Mouse (Mus musculus): ENCODE results near the gene Aldh3a1. TPM values are rescaled to one million over a fixed set of nuclear protein-coding genes. Genes with fewer than 3 reads are reported as not detected.
A peak's percentile ranks its signal among the peaks of the same experiment; 100 is the strongest.

The Aldh3a1 gene
- polyA plus RNA-seq, 1 experiment from 2014 or later = 0.07 TPM

DNA sequence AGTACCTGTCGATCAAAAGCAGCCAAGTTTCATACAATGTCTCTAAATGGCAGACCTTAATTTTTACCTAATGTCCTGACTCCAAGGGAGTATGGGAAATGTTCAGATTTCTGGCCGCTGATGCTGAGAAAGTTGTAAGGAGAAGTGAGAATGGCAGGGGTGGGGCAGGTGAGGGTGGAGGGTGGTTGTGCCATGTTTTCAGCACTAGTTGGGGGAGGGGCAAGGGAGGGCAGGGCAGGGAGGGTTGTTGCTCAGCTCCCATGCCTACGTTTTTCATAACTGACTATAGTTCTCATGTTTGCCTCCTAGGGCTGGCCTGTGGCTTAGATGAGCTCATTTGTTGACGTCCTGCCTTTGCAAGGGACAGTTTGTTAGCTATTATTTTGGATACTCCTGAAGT, 18.2 kb downstream of the Aldh3a1 start:
- no peak for ATAC-seq
- no peaks in the 10 kb centered on the region for H3K9me3 ChIP-seq (ENCODE audit: control insufficient read depth, low read length)
- WGBS = 68% methylated on average over 4 of the region's 4 CpGs

GRCm38 (mm10) chr11:61225941-61226412, 18.6 kb downstream of the Aldh3a1 start:
- whole genome bisulfite sequencing = 71% methylated on average over 6 of the region's 6 CpGs
- Histone ChIP-seq H3K27ac (ENCODE audit: low read length) (no peak overlapping the region), H3K36me3 (ENCODE audit: control insufficient read depth, insufficient read depth, low read length) (no peaks in the 10 kb centered on the region), H3K9ac (ENCODE audit: low read depth, low read length) (no peak overlapping the region), H3K4me3 (ENCODE audit: low read length) (no peak overlapping the region), H3K27me3 (replicated peaks; ENCODE audit: control insufficient read depth, insufficient read depth, low read length) (no peaks in the 10 kb centered on the region), H3K4me2 (ENCODE audit: low read depth, low read length) (no peak overlapping the region), H3K9me3 (ENCODE audit: control insufficient read depth, low read length) (no peaks in the 10 kb centered on the region), H3K4me1 (ENCODE audit: control insufficient read depth, insufficient read depth, low read length) (no peaks in the 10 kb centered on the region)
- no peak for ATAC-seq

More for the DNA sequence above, 18.2 kb downstream of the Aldh3a1 start:
- H3K27ac ChIP-seq (ENCODE audit: low read length) = no peak overlapping the region
- no peak overlapping the region for H3K9ac ChIP-seq (ENCODE audit: low read depth, low read length)
- H3K4me1 ChIP-seq (ENCODE audit: control insufficient read depth, insufficient read depth, low read length) = no peaks in the 10 kb centered on the region
- no peak overlapping the region for H3K4me2 ChIP-seq (ENCODE audit: low read depth, low read length)
- no peaks in the 10 kb centered on the region for H3K27me3 ChIP-seq (replicated peaks; ENCODE audit: control insufficient read depth, insufficient read depth, low read length)
- no peak overlapping the region for H3K4me3 ChIP-seq (ENCODE audit: low read length)
- H3K36me3 ChIP-seq (ENCODE audit: control insufficient read depth, insufficient read depth, low read length) = no peaks in the 10 kb centered on the region

- Histone ChIP-seq H3K27ac (ENCODE audit: low read length) (no peak overlapping the region), H3K27me3 (replicated peaks; ENCODE audit: control insufficient read depth, insufficient read depth, low read length) (no peaks in the 10 kb centered on the region), H3K4me3 (ENCODE audit: low read length) (no peak overlapping the region), H3K9me3 (ENCODE audit: control insufficient read depth, low read length) (no peaks in the 10 kb centered on the region), H3K4me1 (ENCODE audit: control insufficient read depth, insufficient read depth, low read length) (no peaks in the 10 kb centered on the region), H3K36me3 (ENCODE audit: control insufficient read depth, insufficient read depth, low read length) (no peaks in the 10 kb centered on the region), H3K4me2 (ENCODE audit: low read depth, low read length) (no peak overlapping the region), H3K9ac (ENCODE audit: low read depth, low read length) (no peak overlapping the region)
- ATAC-seq = no peak
- WGBS = 85% methylated on average over 8 of the region's 8 CpGs
Measured at GRCm38 (mm10) chr11:61227816-61228215, 20.5 kb downstream of the Aldh3a1 start.

DNA sequence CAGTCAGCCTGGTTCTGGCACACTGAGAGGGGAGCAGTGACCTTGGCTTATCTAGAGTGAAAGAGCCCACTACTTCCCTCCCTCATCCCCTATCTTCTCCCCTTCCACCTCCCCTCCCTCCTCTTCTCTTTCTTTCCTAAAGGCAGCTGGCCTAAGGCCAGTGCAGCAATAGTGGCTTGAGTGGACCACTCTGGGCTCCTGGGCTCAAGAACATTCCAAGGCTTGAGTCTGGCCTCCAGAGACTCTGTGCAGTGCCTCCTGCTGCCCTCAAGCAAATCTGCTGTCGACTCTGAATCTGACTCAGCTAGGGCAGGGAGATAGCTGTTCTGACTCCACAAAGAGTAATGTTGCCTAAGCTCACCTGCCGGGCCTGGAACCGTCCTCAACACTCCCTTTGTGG, 21.1 kb downstream of the Aldh3a1 start:
- Histone ChIP-seq H3K27me3 (replicated peaks; ENCODE audit: control insufficient read depth, insufficient read depth, low read length) (no peaks in the 10 kb centered on the region), H3K9ac (ENCODE audit: low read depth, low read length) (no peak overlapping the region)
- ATAC-seq = no peak

GRCm38 (mm10) chr11:61231329-61231728, 24.0 kb downstream of the Aldh3a1 start:
- H3K4me3 ChIP-seq (ENCODE audit: low read length) = no peak overlapping the region
- peaks cover 11% of the 10 kb centered on the region; the same call in 1 of the 2 replicates for H3K4me1 ChIP-seq (ENCODE audit: control insufficient read depth, insufficient read depth, low read length)
- 0 out of 2 replicates have a peak overlapping the region, but pooled peaks have one; percentile 15 for H3K4me2 ChIP-seq (ENCODE audit: low read depth, low read length)
- H3K9ac ChIP-seq (ENCODE audit: low read depth, low read length) = no peak overlapping the region
- no peaks in the 10 kb centered on the region for H3K36me3 ChIP-seq (ENCODE audit: control insufficient read depth, insufficient read depth, low read length)
- H3K27me3 ChIP-seq (replicated peaks; ENCODE audit: control insufficient read depth, insufficient read depth, low read length) = no peaks in the 10 kb centered on the region
- H3K9me3 ChIP-seq (ENCODE audit: control insufficient read depth, low read length) = no peaks in the 10 kb centered on the region
- peak; percentile 73 for ATAC-seq
- no peak overlapping the region for H3K27ac ChIP-seq (ENCODE audit: low read length)
- 4% methylated on average over 9 of the region's 9 CpGs for WGBS

More for the DNA sequence above, 21.1 kb downstream of the Aldh3a1 start:
- Histone ChIP-seq H3K27ac (ENCODE audit: low read length) (no peak overlapping the region), H3K4me1 (ENCODE audit: control insufficient read depth, insufficient read depth, low read length) (no peaks in the 10 kb centered on the region), H3K4me3 (ENCODE audit: low read length) (no peak overlapping the region), H3K4me2 (ENCODE audit: low read depth, low read length) (no peak overlapping the region), H3K9me3 (ENCODE audit: control insufficient read depth, low read length) (no peaks in the 10 kb centered on the region), H3K36me3 (ENCODE audit: control insufficient read depth, insufficient read depth, low read length) (no peaks in the 10 kb centered on the region)
- whole genome bisulfite sequencing = 69% methylated on average over 3 of the region's 3 CpGs

DNA sequence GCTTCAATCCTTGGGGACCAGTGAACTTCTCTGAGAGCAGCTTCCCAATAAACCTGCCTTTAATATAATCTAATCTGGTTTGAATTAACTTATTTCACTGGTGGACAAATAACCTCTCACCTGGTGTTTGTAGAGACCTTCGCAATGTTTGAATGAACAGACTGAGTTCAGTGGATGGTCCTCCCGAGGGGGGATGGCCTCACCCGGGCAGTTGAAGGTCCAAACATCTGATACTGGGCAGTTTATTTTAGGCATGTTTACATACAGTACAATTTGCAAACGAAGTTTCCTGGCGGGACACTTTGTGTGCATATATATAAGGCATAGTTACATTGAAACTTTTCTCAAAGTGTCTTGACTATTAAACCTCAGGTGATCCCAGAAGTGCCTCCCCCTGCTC, 26.8 kb downstream of the Aldh3a1 start:
- Histone ChIP-seq H3K27me3 (replicated peaks; ENCODE audit: control insufficient read depth, insufficient read depth, low read length) (no peaks in the 10 kb centered on the region), H3K9ac (ENCODE audit: low read depth, low read length) (no peak overlapping the region), H3K9me3 (ENCODE audit: control insufficient read depth, low read length) (no peaks in the 10 kb centered on the region), H3K4me2 (ENCODE audit: low read depth, low read length) (no peak overlapping the region), H3K27ac (ENCODE audit: low read length) (no peak overlapping the region), H3K4me1 (ENCODE audit: control insufficient read depth, insufficient read depth, low read length) (peaks cover 11% of the 10 kb centered on the region; the same call in 1 of the 2 replicates), H3K36me3 (ENCODE audit: control insufficient read depth, insufficient read depth, low read length) (no peaks in the 10 kb centered on the region), H3K4me3 (ENCODE audit: low read length) (no peak overlapping the region)
- no peak for ATAC-seq
- WGBS = 16% methylated on average over 5 of the region's 5 CpGs

GRCm38 (mm10) chr11:61236015-61236414, 28.7 kb downstream of the Aldh3a1 start:
- 58% methylated on average over 3 of the region's 3 CpGs for WGBS
- Histone ChIP-seq H3K27ac (ENCODE audit: low read length) (no peak overlapping the region), H3K36me3 (ENCODE audit: control insufficient read depth, insufficient read depth, low read length) (no peaks in the 10 kb centered on the region), H3K4me1 (ENCODE audit: control insufficient read depth, insufficient read depth, low read length) (peaks cover 11% of the 10 kb centered on the region; the same call in 1 of the 2 replicates), H3K9me3 (ENCODE audit: control insufficient read depth, low read length) (no peaks in the 10 kb centered on the region), H3K4me3 (ENCODE audit: low read length) (no peak overlapping the region), H3K4me2 (ENCODE audit: low read depth, low read length) (no peak overlapping the region), H3K27me3 (replicated peaks; ENCODE audit: control insufficient read depth, insufficient read depth, low read length) (no peaks in the 10 kb centered on the region), H3K9ac (ENCODE audit: low read depth, low read length) (no peak overlapping the region)
- peak; percentile 55 for ATAC-seq

GRCm38 (mm10) chr11:61244406-61244805, 37.1 kb downstream of the Aldh3a1 start:
- no peak overlapping the region for H3K4me2 ChIP-seq (ENCODE audit: low read depth, low read length)
- H3K36me3 ChIP-seq (ENCODE audit: control insufficient read depth, insufficient read depth, low read length) = peaks cover 5% of the 10 kb centered on the region
- 87% methylated on average over 7 of the region's 7 CpGs for WGBS
- no peak overlapping the region for H3K9ac ChIP-seq (ENCODE audit: low read depth, low read length)
- ATAC-seq = no peak
- H3K27me3 ChIP-seq (replicated peaks; ENCODE audit: control insufficient read depth, insufficient read depth, low read length) = no peaks in the 10 kb centered on the region
- H3K27ac ChIP-seq (ENCODE audit: low read length) = no peak overlapping the region
- no peak overlapping the region for H3K4me3 ChIP-seq (ENCODE audit: low read length)
- 0 out of 2 replicates have a peak, but pooled peaks cover 3% of the 10 kb centered on the region for H3K4me1 ChIP-seq (ENCODE audit: control insufficient read depth, insufficient read depth, low read length)
- no peaks in the 10 kb centered on the region for H3K9me3 ChIP-seq (ENCODE audit: control insufficient read depth, low read length)

- ATAC-seq = no peak
- Histone ChIP-seq H3K4me3 (ENCODE audit: low read length) (no peak overlapping the region), H3K4me1 (ENCODE audit: control insufficient read depth, insufficient read depth, low read length) (no peaks in the 10 kb centered on the region), H3K27ac (ENCODE audit: low read length) (no peak overlapping the region), H3K9me3 (ENCODE audit: control insufficient read depth, low read length) (no peaks in the 10 kb centered on the region), H3K4me2 (ENCODE audit: low read depth, low read length) (no peak overlapping the region), H3K27me3 (replicated peaks; ENCODE audit: control insufficient read depth, insufficient read depth, low read length) (no peaks in the 10 kb centered on the region), H3K36me3 (ENCODE audit: control insufficient read depth, insufficient read depth, low read length) (peaks cover 21% of the 10 kb centered on the region), H3K9ac (ENCODE audit: low read depth, low read length) (no peak overlapping the region)
- 87% methylated on average over 10 of the region's 10 CpGs for WGBS
Measured at GRCm38 (mm10) chr11:61251741-61252140, 44.4 kb downstream of the Aldh3a1 start.

- Histone ChIP-seq H3K27ac (ENCODE audit: low read length) (no peak overlapping the region), H3K9ac (ENCODE audit: low read depth, low read length) (no peak overlapping the region), H3K27me3 (replicated peaks; ENCODE audit: control insufficient read depth, insufficient read depth, low read length) (no peaks in the 10 kb centered on the region), H3K36me3 (ENCODE audit: control insufficient read depth, insufficient read depth, low read length) (peaks cover 19% of the 10 kb centered on the region), H3K4me3 (ENCODE audit: low read length) (no peak overlapping the region), H3K4me1 (ENCODE audit: control insufficient read depth, insufficient read depth, low read length) (no peaks in the 10 kb centered on the region), H3K9me3 (ENCODE audit: control insufficient read depth, low read length) (no peaks in the 10 kb centered on the region), H3K4me2 (ENCODE audit: low read depth, low read length) (no peak overlapping the region)
- no peak for ATAC-seq
- 94% methylated on average over 12 of the region's 12 CpGs for WGBS
Measured at GRCm38 (mm10) chr11:61252807-61253206, 45.5 kb downstream of the Aldh3a1 start.
